9 mouse cellular contexts compared by ENCODE assay signal in genomic region chr3:153085096-153085788, GRCm38 (mm10).
DNase-seq lines count a peak whose midpoint lies in the region; ATAC-seq and TF ChIP-seq lines count a peak whose summit lies in the region.
"Had no signal": no experiment of that assay in that cellular context is flagged by ENCODE, and none has a peak within 500 bp of the region (broad histone marks: within the 10 kb centered on the region; RNA-seq: fewer than 3 reads in every experiment).

No protein-coding gene starts in this region.

- no peak for TF ChIP-seq CTCF in thymus, adult 2 months (IDR thresholded peaks at IDR 0.05; ENCODE audit: borderline replicate concordance, control insufficient read depth, extremely low read depth, insufficient read depth, low read length, poor library complexity)

- 0 out of 2 replicates have a peak, but pooled peaks cover 2% of the 10 kb centered on the region for H3K27me3 ChIP-seq in heart, embryonic 16.5 days (ENCODE audit: control insufficient read depth, insufficient read depth, low read length)
- no peaks in the 10 kb centered on the region for H3K27me3 ChIP-seq in thymus, adult 2 months (ENCODE audit: control insufficient read depth, insufficient read depth, low read length)

- no peaks in the 10 kb centered on the region for H3K36me3 ChIP-seq in heart, embryonic 16.5 days (ENCODE audit: control insufficient read depth, insufficient read depth)
- H3K36me3 ChIP-seq in thymus, adult 2 months (ENCODE audit: control insufficient read depth, insufficient read depth, low read length): no peaks in the 10 kb centered on the region

- no peak for TF ChIP-seq POLR2A in thymus, adult 2 months (IDR thresholded peaks at IDR 0.05; ENCODE audit: control insufficient read depth, extremely low read depth, insufficient read depth, low read length, poor library complexity)

- H3K27ac ChIP-seq in heart, embryonic 16.5 days (ENCODE audit: low read length): no peak overlapping the region
- H3K27ac ChIP-seq in thymus, adult 2 months (ENCODE audit: control insufficient read depth, insufficient read depth, low read length): no peak overlapping the region
- H3K27ac ChIP-seq: macrophage had no signal

- no peaks in the 10 kb centered on the region for H3K9me3 ChIP-seq in heart, embryonic 16.5 days (replicated peaks; ENCODE audit: control insufficient read depth, low read length)

- peak; percentile 45; the same call in 1 of the 2 replicates for ATAC-seq in heart, embryonic 16.5 days (replicated peaks; ENCODE audit: extremely low read depth, insufficient read depth, low FRiP score)

- peak overlapping the region; percentile 10 for H3K4me2 ChIP-seq in heart, embryonic 16.5 days (ENCODE audit: low read depth, low read length)

- H3K9ac ChIP-seq in heart, embryonic 16.5 days (ENCODE audit: low read length): no peak overlapping the region

- peak; percentile 10 for DNase-seq in 3134 (ENCODE audit: extremely low read depth, insufficient read length, low spot score)
- peak; percentile 8 for DNase-seq in NIH3T3 (ENCODE audit: low read depth)
- DNase-seq in embryo, embryonic 11.5 days (ENCODE audit: low read depth, low spot score): peak; percentile 19
- DNase-seq in kidney, postnatal 14 days: peak; percentile 72
- peak; percentile 53 for DNase-seq in lung, postnatal 14 days
- peak; percentile 46 for DNase-seq in right cerebral cortex, postnatal 25 days
- no peak for DNase-seq in thymus, adult 2 months

- no peaks in the 10 kb centered on the region for H3K4me1 ChIP-seq in heart, embryonic 16.5 days (ENCODE audit: control insufficient read depth, insufficient read depth, low read length)
- H3K4me1 ChIP-seq in thymus, adult 2 months (replicated peaks; ENCODE audit: control insufficient read depth, insufficient read depth, low read length): no peaks in the 10 kb centered on the region

- no peak overlapping the region for H3K4me3 ChIP-seq in heart, embryonic 16.5 days (ENCODE audit: low read length)
- no peak overlapping the region for H3K4me3 ChIP-seq in thymus, adult 2 months (ENCODE audit: control insufficient read depth, insufficient read depth, low read length)

- 31% methylated on average over 17 of the region's 17 CpGs for WGBS in heart, embryonic 16.5 days
- WGBS in thymus, adult 2 months: 50% methylated on average over 17 of the region's 17 CpGs
